Mouse (Mus musculus): ENCODE measurements around the gene Naa35. TPM values are rescaled to one million over a fixed set of nuclear protein-coding genes. Genes with fewer than 3 reads are reported as not detected.

The Naa35 gene
- polyA plus RNA-seq, 1 experiment, result 32.7 TPM

- 70% methylated on average over 6 of the region's 6 CpGs for WGBS
- Histone ChIP-seq H3K4me3 (replicated peaks; ENCODE audit: extremely low read depth, low read depth, low read length) (no peak overlapping the region), H3K4me1 (ENCODE audit: control insufficient read depth, insufficient read depth, low read length) (peaks cover 10% of the 10 kb centered on the region)
- no peak for DNase-seq
- TF ChIP-seq CTCF (IDR thresholded peaks at IDR 0.05; ENCODE audit: insufficient read depth, low read length), result no peak
- no peak for TF ChIP-seq POLR2A (IDR thresholded peaks at IDR 0.05; ENCODE audit: borderline replicate concordance, extremely low read depth, low read depth, low read length)
Measured at GRCm38 (mm10) chr13:59672248-59672647, 87.2 kb downstream of the Naa35 start.

GRCm38 (mm10) chr13:59673597-59673996, 88.5 kb downstream of the Naa35 start:
- 88% methylated on average over 7 of the region's 7 CpGs for WGBS
- H3K4me3 ChIP-seq (replicated peaks; ENCODE audit: extremely low read depth, low read depth, low read length), result no peak overlapping the region

GRCm38 (mm10) chr13:59674215-59674614, 89.2 kb downstream of the Naa35 start:
- no peak for DNase-seq
- TF ChIP-seq CTCF (IDR thresholded peaks at IDR 0.05; ENCODE audit: insufficient read depth, low read length) (no peak), POLR2A (IDR thresholded peaks at IDR 0.05; ENCODE audit: borderline replicate concordance, extremely low read depth, low read depth, low read length) (no peak)
- 30% methylated on average over 3 of the region's 3 CpGs for WGBS

More at GRCm38 (mm10) chr13:59673597-59673996, 88.5 kb downstream of the Naa35 start:
- TF ChIP-seq CTCF (IDR thresholded peaks at IDR 0.05; ENCODE audit: insufficient read depth, low read length), result no peak
- no peak for TF ChIP-seq POLR2A (IDR thresholded peaks at IDR 0.05; ENCODE audit: borderline replicate concordance, extremely low read depth, low read depth, low read length)
- DNase-seq, result no peak
- peaks cover 7% of the 10 kb centered on the region; the same call in 1 of the 2 replicates for H3K4me1 ChIP-seq (ENCODE audit: control insufficient read depth, insufficient read depth, low read length)

GRCm38 (mm10) chr13:59674761-59675150, 89.7 kb downstream of the Naa35 start:
- H3K4me1 ChIP-seq (ENCODE audit: control insufficient read depth, insufficient read depth, low read length), result peaks cover 5% of the 10 kb centered on the region; the same call in 1 of the 2 replicates
- WGBS, result 5% methylated on average over 13 of the region's 13 CpGs
- TF ChIP-seq POLR2A (IDR thresholded peaks at IDR 0.05; ENCODE audit: borderline replicate concordance, extremely low read depth, low read depth, low read length) (no peak), CTCF (IDR thresholded peaks at IDR 0.05; ENCODE audit: insufficient read depth, low read length) (no peak)
- DNase-seq, result peak; percentile 37
- H3K4me3 ChIP-seq (replicated peaks; ENCODE audit: extremely low read depth, low read depth, low read length), result peak overlapping the region; percentile 76

More at GRCm38 (mm10) chr13:59674215-59674614, 89.2 kb downstream of the Naa35 start:
- Histone ChIP-seq H3K4me1 (ENCODE audit: control insufficient read depth, insufficient read depth, low read length) (peaks cover 5% of the 10 kb centered on the region; the same call in 1 of the 2 replicates), H3K4me3 (replicated peaks; ENCODE audit: extremely low read depth, low read depth, low read length) (no peak overlapping the region)

GRCm38 (mm10) chr13:59675151-59676011, 90.3 kb downstream of the Naa35 start, which contains the start of gene Golm1:
TSS of gene Golm1 (minus strand) at chr13:59675811.
- peak within 1 kb of the TSS; percentile 76 for H3K4me3 ChIP-seq (replicated peaks; ENCODE audit: extremely low read depth, low read depth, low read length)
- WGBS, result under 1% methylated on average over 58 of the region's 61 CpGs
- TF ChIP-seq POLR2A (IDR thresholded peaks at IDR 0.05; ENCODE audit: borderline replicate concordance, extremely low read depth, low read depth, low read length) (peak; percentile 41; the same call in 1 of the 2 replicates), CTCF (IDR thresholded peaks at IDR 0.05; ENCODE audit: insufficient read depth, low read length) (no peak)
- DNase-seq, result peak; percentile 70
- H3K4me1 ChIP-seq (ENCODE audit: control insufficient read depth, insufficient read depth, low read length), result peaks cover 5% of the 10 kb centered on the region; the same call in 1 of the 2 replicates

GRCm38 (mm10) chr13:59676316-59677229, 91.5 kb downstream of the Naa35 start:
- 56% methylated on average over 12 of the region's 12 CpGs for WGBS
- Histone ChIP-seq H3K4me3 (replicated peaks; ENCODE audit: extremely low read depth, low read depth, low read length) (no peak overlapping the region), H3K4me1 (ENCODE audit: control insufficient read depth, insufficient read depth, low read length) (peaks cover 5% of the 10 kb centered on the region; the same call in 1 of the 2 replicates)
- TF ChIP-seq POLR2A (IDR thresholded peaks at IDR 0.05; ENCODE audit: borderline replicate concordance, extremely low read depth, low read depth, low read length) (no peak), CTCF (IDR thresholded peaks at IDR 0.05; ENCODE audit: insufficient read depth, low read length) (no peak)
- DNase-seq, result no peak

GRCm38 (mm10) chr13:59679306-59679705, 94.2 kb downstream of the Naa35 start:
- no peak for TF ChIP-seq CTCF (IDR thresholded peaks at IDR 0.05; ENCODE audit: insufficient read depth, low read length)
- TF ChIP-seq POLR2A (IDR thresholded peaks at IDR 0.05; ENCODE audit: borderline replicate concordance, extremely low read depth, low read depth, low read length), result no peak
- no peak for DNase-seq
- no peak overlapping the region for H3K4me3 ChIP-seq (replicated peaks; ENCODE audit: extremely low read depth, low read depth, low read length)
- H3K4me1 ChIP-seq (ENCODE audit: control insufficient read depth, insufficient read depth, low read length), result peaks cover 5% of the 10 kb centered on the region; the same call in 1 of the 2 replicates
- WGBS, result 33% methylated on average over 4 of the region's 4 CpGs

GRCm38 (mm10) chr13:59679908-59680307, 94.8 kb downstream of the Naa35 start:
- TF ChIP-seq POLR2A (IDR thresholded peaks at IDR 0.05; ENCODE audit: borderline replicate concordance, extremely low read depth, low read depth, low read length) (no peak), CTCF (IDR thresholded peaks at IDR 0.05; ENCODE audit: insufficient read depth, low read length) (no peak)
- no peak for DNase-seq
- WGBS, result 51% methylated on average over 4 of the region's 4 CpGs
- Histone ChIP-seq H3K4me3 (replicated peaks; ENCODE audit: extremely low read depth, low read depth, low read length) (no peak overlapping the region), H3K4me1 (ENCODE audit: control insufficient read depth, insufficient read depth, low read length) (no peaks in the 10 kb centered on the region; the same call in 1 of the 2 replicates)

- DNase-seq, result no peak
- no peak overlapping the region for H3K4me3 ChIP-seq (replicated peaks; ENCODE audit: extremely low read depth, low read depth, low read length)
- WGBS, result 28% methylated on average over 7 of the region's 7 CpGs
- no peaks in the 10 kb centered on the region for H3K4me1 ChIP-seq (ENCODE audit: control insufficient read depth, insufficient read depth, low read length)
- no peak for TF ChIP-seq CTCF (IDR thresholded peaks at IDR 0.05; ENCODE audit: insufficient read depth, low read length)
- TF ChIP-seq POLR2A (IDR thresholded peaks at IDR 0.05; ENCODE audit: borderline replicate concordance, extremely low read depth, low read depth, low read length), result no peak
Measured at GRCm38 (mm10) chr13:59682629-59683028, 97.6 kb downstream of the Naa35 start.

Measured in lung, adult 2 months (tissue).